Mouse (Mus musculus): Measurements from ENCODE around the gene Bmpr2. TPM values are rescaled to one million over a fixed set of nuclear protein-coding genes. Genes with fewer than 3 reads are reported as not detected.

Gene Bmpr2
- polyA plus RNA-seq, 1 experiment, result 146 TPM

GRCm38 (mm10) chr1:59901082-59901876, 138.1 kb downstream of the Bmpr2 start:
- H3K27ac ChIP-seq (ENCODE audit: insufficient read depth, low read depth, low read length), result no peak overlapping the region
- TF ChIP-seq POLR2A (IDR thresholded peaks at IDR 0.05; ENCODE audit: insufficient read depth, low read depth, low read length), result no peak
- no peak for TF ChIP-seq CTCF (IDR thresholded peaks at IDR 0.05; ENCODE audit: insufficient read depth, low read depth, low read length)
- WGBS, result 96% methylated on average over 5 of the region's 5 CpGs
- H3K4me1 ChIP-seq (ENCODE audit: control insufficient read depth, insufficient read depth, low read length), result no peaks in the 10 kb centered on the region
- H3K4me3 ChIP-seq (ENCODE audit: insufficient read depth, low read depth, low read length), result no peak overlapping the region

GRCm38 (mm10) chr1:59902634-59903033, 139.4 kb downstream of the Bmpr2 start:
- H3K4me3 ChIP-seq (ENCODE audit: insufficient read depth, low read depth, low read length), result no peak overlapping the region
- H3K27ac ChIP-seq (ENCODE audit: insufficient read depth, low read depth, low read length), result no peak overlapping the region
- 55% methylated on average over 3 of the region's 3 CpGs for WGBS
- no peaks in the 10 kb centered on the region for H3K4me1 ChIP-seq (ENCODE audit: control insufficient read depth, insufficient read depth, low read length)
- no peak for TF ChIP-seq CTCF (IDR thresholded peaks at IDR 0.05; ENCODE audit: insufficient read depth, low read depth, low read length)
- no peak for TF ChIP-seq POLR2A (IDR thresholded peaks at IDR 0.05; ENCODE audit: insufficient read depth, low read depth, low read length)

GRCm38 (mm10) chr1:59904630-59905295, 141.6 kb downstream of the Bmpr2 start:
- Histone ChIP-seq H3K4me1 (ENCODE audit: control insufficient read depth, insufficient read depth, low read length) (no peaks in the 10 kb centered on the region), H3K27ac (ENCODE audit: insufficient read depth, low read depth, low read length) (no peak overlapping the region), H3K4me3 (ENCODE audit: insufficient read depth, low read depth, low read length) (no peak overlapping the region)
- TF ChIP-seq POLR2A (IDR thresholded peaks at IDR 0.05; ENCODE audit: insufficient read depth, low read depth, low read length) (no peak), CTCF (IDR thresholded peaks at IDR 0.05; ENCODE audit: insufficient read depth, low read depth, low read length) (no peak)
- 97% methylated on average over 6 of the region's 6 CpGs for WGBS

GRCm38 (mm10) chr1:59905916-59906315, 142.7 kb downstream of the Bmpr2 start:
- H3K4me1 ChIP-seq (ENCODE audit: control insufficient read depth, insufficient read depth, low read length), result no peaks in the 10 kb centered on the region
- TF ChIP-seq POLR2A (IDR thresholded peaks at IDR 0.05; ENCODE audit: insufficient read depth, low read depth, low read length) (no peak), CTCF (IDR thresholded peaks at IDR 0.05; ENCODE audit: insufficient read depth, low read depth, low read length) (no peak)
- H3K4me3 ChIP-seq (ENCODE audit: insufficient read depth, low read depth, low read length), result no peak overlapping the region
- WGBS, result 69% methylated on average over 2 of the region's 2 CpGs
- H3K27ac ChIP-seq (ENCODE audit: insufficient read depth, low read depth, low read length), result no peak overlapping the region

GRCm38 (mm10) chr1:59906819-59907521, 143.8 kb downstream of the Bmpr2 start:
- H3K4me3 ChIP-seq (ENCODE audit: insufficient read depth, low read depth, low read length), result no peak overlapping the region
- H3K4me1 ChIP-seq (ENCODE audit: control insufficient read depth, insufficient read depth, low read length), result no peaks in the 10 kb centered on the region
- H3K27ac ChIP-seq (ENCODE audit: insufficient read depth, low read depth, low read length), result no peak overlapping the region
- TF ChIP-seq POLR2A (IDR thresholded peaks at IDR 0.05; ENCODE audit: insufficient read depth, low read depth, low read length) (no peak), CTCF (IDR thresholded peaks at IDR 0.05; ENCODE audit: insufficient read depth, low read depth, low read length) (no peak)
- 81% methylated on average over 13 of the region's 13 CpGs for WGBS

GRCm38 (mm10) chr1:59907700-59908099, 144.5 kb downstream of the Bmpr2 start:
- H3K4me1 ChIP-seq (ENCODE audit: control insufficient read depth, insufficient read depth, low read length), result no peaks in the 10 kb centered on the region

GRCm38 (mm10) chr1:59910941-59911340, 147.7 kb downstream of the Bmpr2 start:
- no peak for TF ChIP-seq POLR2A (IDR thresholded peaks at IDR 0.05; ENCODE audit: insufficient read depth, low read depth, low read length)
- no peak for TF ChIP-seq CTCF (IDR thresholded peaks at IDR 0.05; ENCODE audit: insufficient read depth, low read depth, low read length)
- Histone ChIP-seq H3K27ac (ENCODE audit: insufficient read depth, low read depth, low read length) (no peak overlapping the region), H3K4me1 (ENCODE audit: control insufficient read depth, insufficient read depth, low read length) (0 out of 2 replicates have a peak, but pooled peaks cover 2% of the 10 kb centered on the region), H3K4me3 (ENCODE audit: insufficient read depth, low read depth, low read length) (no peak overlapping the region)
- WGBS, result 84% methylated on average over 1 of the region's 1 CpGs

More at GRCm38 (mm10) chr1:59907700-59908099, 144.5 kb downstream of the Bmpr2 start:
- TF ChIP-seq POLR2A (IDR thresholded peaks at IDR 0.05; ENCODE audit: insufficient read depth, low read depth, low read length), result no peak
- TF ChIP-seq CTCF (IDR thresholded peaks at IDR 0.05; ENCODE audit: insufficient read depth, low read depth, low read length), result no peak
- Histone ChIP-seq H3K27ac (ENCODE audit: insufficient read depth, low read depth, low read length) (no peak overlapping the region), H3K4me3 (ENCODE audit: insufficient read depth, low read depth, low read length) (no peak overlapping the region)
- WGBS, result 36% methylated on average over 2 of the region's 2 CpGs

GRCm38 (mm10) chr1:59912413-59913157, 149.4 kb downstream of the Bmpr2 start, which contains the start of gene Fam117b:
Gene Fam117b, plus strand, starts transcription at chr1:59913006.
- TF ChIP-seq POLR2A (IDR thresholded peaks at IDR 0.05; ENCODE audit: insufficient read depth, low read depth, low read length) (peak; percentile 89), CTCF (IDR thresholded peaks at IDR 0.05; ENCODE audit: insufficient read depth, low read depth, low read length) (no peak)
- Histone ChIP-seq H3K4me1 (ENCODE audit: control insufficient read depth, insufficient read depth, low read length) (0 out of 2 replicates have a peak, but pooled peaks cover 2% of the 10 kb centered on the region), H3K27ac (ENCODE audit: insufficient read depth, low read depth, low read length) (peak within 1 kb of the TSS; percentile 91), H3K4me3 (ENCODE audit: insufficient read depth, low read depth, low read length) (peak within 1 kb of the TSS; percentile 90)
- WGBS, result under 1% methylated on average over 72 of the region's 72 CpGs
